Mouse (Mus musculus): ENCODE data around the gene Hipk2. TPM values are rescaled to one million over a fixed set of nuclear protein-coding genes. Genes with fewer than 3 reads are reported as not detected.

Hipk2 gene
- polyA plus RNA-seq, 1 experiment from 2014 or later: 30.8 TPM

DNA sequence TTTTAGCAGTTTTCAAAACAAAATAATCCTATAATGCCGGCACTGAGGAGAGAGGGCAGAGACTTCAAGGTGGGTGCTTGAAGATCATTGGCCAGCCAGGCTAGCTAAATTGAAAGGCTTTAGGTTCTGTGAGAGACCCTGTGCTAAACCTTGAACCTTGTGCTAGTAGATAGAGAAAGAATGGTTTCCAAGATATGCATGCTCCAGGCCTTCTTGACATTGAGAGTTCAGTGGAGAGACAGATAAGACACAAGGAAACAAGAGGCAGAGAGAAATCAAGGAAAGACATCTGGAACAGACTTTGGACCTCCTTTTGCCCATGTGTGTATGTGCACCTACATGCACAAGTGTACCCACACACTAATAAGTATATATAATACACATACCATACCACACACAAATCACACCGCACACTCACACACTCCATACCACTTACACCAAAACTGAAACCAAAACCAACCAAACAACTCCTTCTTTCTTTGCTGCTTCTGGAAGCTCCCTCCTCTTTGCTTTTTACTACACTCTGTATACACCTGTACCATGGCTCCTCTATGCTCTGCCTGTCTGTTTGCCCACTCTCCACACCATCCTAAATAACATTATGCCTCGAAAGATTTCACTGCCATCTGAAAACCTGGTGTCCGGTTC lies 24.6 kb upstream of the Hipk2 start:
- H3K4me2 ChIP-seq: no peak overlapping the region
- 89% methylated on average over 4 of the region's 4 CpGs for WGBS
- H3K4me3 ChIP-seq (replicated peaks): no peak overlapping the region
- H3K27ac ChIP-seq: no peak overlapping the region
- no peaks in the 10 kb centered on the region for H3K9me3 ChIP-seq (replicated peaks)
- H3K9ac ChIP-seq: no peak overlapping the region
- ATAC-seq (replicated peaks; ENCODE audit: low FRiP score): no peak; the same call in 1 of the 2 replicates
- 0 out of 2 replicates have a peak, but pooled peaks cover 10% of the 10 kb centered on the region for H3K4me1 ChIP-seq
- no peaks in the 10 kb centered on the region for H3K36me3 ChIP-seq
- H3K27me3 ChIP-seq: no peaks in the 10 kb centered on the region

DNA sequence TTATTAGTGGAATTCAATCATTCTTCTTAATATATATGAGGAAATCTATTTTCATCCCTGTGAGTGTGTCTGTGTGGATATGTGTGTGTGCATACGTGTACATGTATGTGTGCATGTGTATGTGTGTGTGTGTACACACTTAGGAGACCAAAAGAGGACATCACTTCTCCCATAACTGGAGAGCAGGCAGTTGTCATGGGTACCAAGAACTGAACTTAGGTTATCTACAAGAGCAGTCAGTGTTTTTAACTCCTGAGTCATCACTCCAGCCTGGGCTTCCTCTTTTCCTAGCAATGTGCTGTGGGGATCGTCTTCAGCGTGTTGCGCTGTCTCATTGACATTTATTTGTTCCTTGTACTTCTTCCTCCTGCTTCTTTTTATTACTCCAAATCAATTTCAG lies 24.1 kb upstream of the Hipk2 start:
- peak; percentile 52; the same call in 1 of the 2 replicates for ATAC-seq (replicated peaks; ENCODE audit: low FRiP score)
- H3K27me3 ChIP-seq: no peaks in the 10 kb centered on the region
- H3K27ac ChIP-seq: no peak overlapping the region
- 0 out of 2 replicates have a peak, but pooled peaks cover 10% of the 10 kb centered on the region for H3K4me1 ChIP-seq
- WGBS: 93% methylated on average over 4 of the region's 4 CpGs
- H3K4me2 ChIP-seq: no peak overlapping the region
- H3K36me3 ChIP-seq: no peaks in the 10 kb centered on the region
- H3K9ac ChIP-seq: no peak overlapping the region
- no peak overlapping the region for H3K4me3 ChIP-seq (replicated peaks)
- no peaks in the 10 kb centered on the region for H3K9me3 ChIP-seq (replicated peaks)

- Histone ChIP-seq H3K4me3 (replicated peaks) (no peak overlapping the region), H3K27ac (no peak overlapping the region), H3K4me1 (0 out of 2 replicates have a peak, but pooled peaks cover 8% of the 10 kb centered on the region), H3K4me2 (no peak overlapping the region), H3K9me3 (replicated peaks) (no peaks in the 10 kb centered on the region), H3K36me3 (no peaks in the 10 kb centered on the region), H3K27me3 (no peaks in the 10 kb centered on the region), H3K9ac (no peak overlapping the region)
- ATAC-seq (replicated peaks; ENCODE audit: low FRiP score): 0 out of 2 replicates have a peak, but pooled peaks have one; percentile 33
- 42% methylated on average over 3 of the region's 3 CpGs for WGBS
These were observed 17.6 kb upstream of the Hipk2 start for GRCm38 (mm10) chr6:38893615-38894014.

DNA sequence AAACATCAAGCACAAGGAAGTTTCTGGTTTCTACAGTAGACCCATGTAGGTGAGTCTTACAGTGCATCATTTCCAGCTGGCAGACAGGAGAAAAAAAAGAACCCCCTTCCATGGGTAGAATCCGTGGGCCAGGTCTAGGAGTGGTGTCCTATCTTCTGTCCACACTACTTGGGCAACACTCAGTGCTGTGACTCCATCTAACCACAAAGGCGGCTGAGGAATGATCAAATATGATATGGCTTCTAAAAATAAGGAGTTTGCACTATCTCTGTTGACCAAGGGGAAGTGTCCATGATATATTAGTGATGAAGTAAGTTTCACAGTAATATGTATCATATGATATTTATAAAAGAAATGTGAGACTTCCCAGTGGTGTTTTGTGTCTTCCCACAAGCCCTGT lies 16.1 kb upstream of the Hipk2 start:
- 0 out of 2 replicates have a peak, but pooled peaks cover 9% of the 10 kb centered on the region for H3K4me1 ChIP-seq
- no peak for ATAC-seq (replicated peaks; ENCODE audit: low FRiP score)

GRCm38 (mm10) chr6:38889156-38889555 lies 13.2 kb upstream of the Hipk2 start:
- H3K4me1 ChIP-seq: 0 out of 2 replicates have a peak, but pooled peaks cover 6% of the 10 kb centered on the region
- H3K4me2 ChIP-seq: no peak overlapping the region
- H3K27ac ChIP-seq: no peak overlapping the region
- no peak overlapping the region for H3K9ac ChIP-seq
- H3K36me3 ChIP-seq: no peaks in the 10 kb centered on the region
- H3K9me3 ChIP-seq (replicated peaks): no peaks in the 10 kb centered on the region
- no peaks in the 10 kb centered on the region for H3K27me3 ChIP-seq
- WGBS: 71% methylated on average over 6 of the region's 6 CpGs
- H3K4me3 ChIP-seq (replicated peaks): no peak overlapping the region
- no peak for ATAC-seq (replicated peaks; ENCODE audit: low FRiP score)

More for the DNA sequence above, 16.1 kb upstream of the Hipk2 start:
- WGBS: 66% methylated on average over 2 of the region's 2 CpGs
- Histone ChIP-seq H3K27me3 (no peaks in the 10 kb centered on the region), H3K9ac (no peak overlapping the region), H3K9me3 (replicated peaks) (no peaks in the 10 kb centered on the region), H3K36me3 (no peaks in the 10 kb centered on the region), H3K27ac (no peak overlapping the region), H3K4me3 (replicated peaks) (no peak overlapping the region), H3K4me2 (no peak overlapping the region)

GRCm38 (mm10) chr6:38887436-38887835 lies 11.5 kb upstream of the Hipk2 start:
- no peak overlapping the region for H3K27ac ChIP-seq
- H3K4me2 ChIP-seq: no peak overlapping the region
- no peak for ATAC-seq (replicated peaks; ENCODE audit: low FRiP score)
- no peaks in the 10 kb centered on the region for H3K9me3 ChIP-seq (replicated peaks)
- 0 out of 2 replicates have a peak, but pooled peaks cover 12% of the 10 kb centered on the region for H3K4me1 ChIP-seq
- 76% methylated on average over 4 of the region's 4 CpGs for WGBS
- H3K9ac ChIP-seq: no peak overlapping the region
- H3K36me3 ChIP-seq: no peaks in the 10 kb centered on the region
- H3K4me3 ChIP-seq (replicated peaks): no peak overlapping the region
- H3K27me3 ChIP-seq: no peaks in the 10 kb centered on the region

- H3K9ac ChIP-seq: no peak overlapping the region
- ATAC-seq (replicated peaks; ENCODE audit: low FRiP score): no peak
- 0 out of 2 replicates have a peak, but pooled peaks cover 12% of the 10 kb centered on the region for H3K4me1 ChIP-seq
- WGBS: 74% methylated on average over 1 of the region's 1 CpGs
- H3K36me3 ChIP-seq: no peaks in the 10 kb centered on the region
- H3K27ac ChIP-seq: no peak overlapping the region
- no peak overlapping the region for H3K4me2 ChIP-seq
- no peaks in the 10 kb centered on the region for H3K9me3 ChIP-seq (replicated peaks)
- H3K27me3 ChIP-seq: no peaks in the 10 kb centered on the region
- no peak overlapping the region for H3K4me3 ChIP-seq (replicated peaks)
These were observed 9.2 kb upstream of the Hipk2 start for GRCm38 (mm10) chr6:38885132-38885531.

- Histone ChIP-seq H3K36me3 (no peaks in the 10 kb centered on the region), H3K4me1 (0 out of 2 replicates have a peak, but pooled peaks cover 12% of the 10 kb centered on the region), H3K27ac (no peak overlapping the region), H3K4me3 (replicated peaks) (no peak overlapping the region), H3K9ac (no peak overlapping the region), H3K9me3 (replicated peaks) (no peaks in the 10 kb centered on the region), H3K4me2 (no peak overlapping the region), H3K27me3 (no peaks in the 10 kb centered on the region)
- no peak for ATAC-seq (replicated peaks; ENCODE audit: low FRiP score)
- WGBS: 76% methylated on average over 3 of the region's 3 CpGs
These were observed 8.5 kb upstream of the Hipk2 start for GRCm38 (mm10) chr6:38884482-38884881.

GRCm38 (mm10) chr6:38882728-38883171 lies 6.8 kb upstream of the Hipk2 start:
- 66% methylated on average over 6 of the region's 6 CpGs for WGBS
- Histone ChIP-seq H3K9ac (no peak overlapping the region), H3K27ac (no peak overlapping the region), H3K9me3 (replicated peaks) (no peaks in the 10 kb centered on the region), H3K27me3 (peaks cover 2% of the 10 kb centered on the region; the same call in 1 of the 2 replicates), H3K36me3 (no peaks in the 10 kb centered on the region), H3K4me3 (replicated peaks) (no peak overlapping the region), H3K4me1 (0 out of 2 replicates have a peak, but pooled peaks cover 9% of the 10 kb centered on the region), H3K4me2 (no peak overlapping the region)
- ATAC-seq (replicated peaks; ENCODE audit: low FRiP score): no peak

DNA sequence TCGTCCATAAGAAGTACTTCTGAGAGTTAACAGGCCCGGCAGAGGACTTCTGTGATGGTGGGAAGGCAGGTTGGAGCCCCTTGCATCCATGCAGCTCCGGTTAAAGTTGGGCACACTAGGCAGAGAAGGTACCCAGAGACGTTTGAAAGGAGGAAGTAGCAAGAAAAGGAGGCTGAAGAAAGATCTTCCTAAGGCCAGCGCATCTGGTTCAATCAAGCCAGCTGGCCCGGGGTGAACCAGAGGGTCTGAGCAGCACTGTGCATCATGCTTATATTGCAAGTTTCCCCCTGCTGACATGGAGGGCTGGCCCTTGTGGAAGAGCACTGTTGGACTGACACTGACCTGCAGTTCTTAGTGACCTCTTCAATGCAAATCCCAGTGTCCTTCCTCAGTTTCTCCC lies 6.0 kb upstream of the Hipk2 start:
- H3K4me3 ChIP-seq (replicated peaks): no peak overlapping the region
- no peaks in the 10 kb centered on the region for H3K36me3 ChIP-seq
- H3K9me3 ChIP-seq (replicated peaks): no peaks in the 10 kb centered on the region
- peaks cover 13% of the 10 kb centered on the region for H3K4me1 ChIP-seq
- no peak overlapping the region for H3K4me2 ChIP-seq
- no peak overlapping the region for H3K9ac ChIP-seq
- WGBS: 66% methylated on average over 6 of the region's 6 CpGs
- no peak overlapping the region for H3K27ac ChIP-seq
- peaks cover 3% of the 10 kb centered on the region; the same call in 1 of the 2 replicates for H3K27me3 ChIP-seq
- ATAC-seq (replicated peaks; ENCODE audit: low FRiP score): no peak

DNA sequence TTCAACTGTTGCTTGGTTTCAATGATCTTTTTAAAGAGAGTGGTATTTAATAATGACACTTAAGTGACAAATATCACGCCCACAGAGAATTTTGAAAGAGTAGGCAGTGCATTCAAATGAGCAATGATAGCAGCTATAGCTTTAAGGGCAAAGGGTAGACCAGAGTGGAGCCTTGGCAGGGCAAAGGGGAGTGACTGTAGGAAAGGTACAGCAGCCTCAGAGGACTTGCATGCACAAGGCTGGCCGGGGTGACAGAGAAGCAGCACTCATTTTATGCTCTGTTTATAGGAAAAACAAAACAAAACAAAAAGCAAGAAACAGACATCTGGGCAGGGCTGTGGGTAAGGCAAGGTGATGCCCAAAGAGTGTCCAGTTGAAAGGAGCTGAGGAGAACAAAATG lies 5.5 kb upstream of the Hipk2 start:
- no peak overlapping the region for H3K9ac ChIP-seq
- WGBS: 74% methylated on average over 2 of the region's 2 CpGs
- no peak overlapping the region for H3K27ac ChIP-seq
- peaks cover 3% of the 10 kb centered on the region; the same call in 1 of the 2 replicates for H3K27me3 ChIP-seq
- no peaks in the 10 kb centered on the region for H3K36me3 ChIP-seq
- no peak overlapping the region for H3K4me2 ChIP-seq
- H3K4me3 ChIP-seq (replicated peaks): no peak overlapping the region
- no peak for ATAC-seq (replicated peaks; ENCODE audit: low FRiP score)
- H3K9me3 ChIP-seq (replicated peaks): no peaks in the 10 kb centered on the region
- peaks cover 14% of the 10 kb centered on the region for H3K4me1 ChIP-seq

- H3K4me2 ChIP-seq: no peak overlapping the region
- ATAC-seq (replicated peaks; ENCODE audit: low FRiP score): no peak
- peaks cover 19% of the 10 kb centered on the region for H3K4me1 ChIP-seq
- H3K27me3 ChIP-seq: peaks cover 3% of the 10 kb centered on the region; the same call in 1 of the 2 replicates
- no peak overlapping the region for H3K27ac ChIP-seq
- H3K9ac ChIP-seq: no peak overlapping the region
- no peaks in the 10 kb centered on the region for H3K36me3 ChIP-seq
- 95% methylated on average over 2 of the region's 2 CpGs for WGBS
- H3K4me3 ChIP-seq (replicated peaks): no peak overlapping the region
- H3K9me3 ChIP-seq (replicated peaks): no peaks in the 10 kb centered on the region
These were observed 1.7 kb upstream of the Hipk2 start for GRCm38 (mm10) chr6:38877674-38878073.
